Mouse (Mus musculus) hindbrain, postnatal 0 days (tissue): ENCODE results near the gene BC030867. TPM values are rescaled to one million over a fixed set of nuclear protein-coding genes. Genes with fewer than 3 reads are reported as not detected.
A peak's percentile ranks its signal among the peaks of the same experiment; 100 is the strongest.

Source experiments
- ATAC-seq: fragments of 200-750 bp; cut with Nextera tagmentation; 2 replicates; pipeline ENCODE4 v1.8.0; 2017; ENCODE audit warnings: mild to moderate bottlenecking, moderate TSS enrichment, moderate library complexity
- DNase-seq: peaks from one replicate; pipeline ENCODE4 v3.0.0-alpha.2; 2015; ENCODE audit warnings: low spot score
- H3K27ac ChIP-seq: fragments of 300-500 bp; sonication (generic); 2 replicates; pipeline ENCODE4 v1.5.1; 2014; ENCODE audit warnings: mild to moderate bottlenecking
- H3K27me3 ChIP-seq: fragments of 300-500 bp; sonication (generic); 2 replicates; pipeline ENCODE4 v1.6.1; 2014; ENCODE audit warnings: low read length, mixed read lengths; ENCODE audit not compliant: insufficient read depth
- H3K36me3 ChIP-seq: fragments of 300-500 bp; sonication (generic); 2 replicates; pipeline ENCODE4 v1.6.1; 2014; ENCODE audit warnings: low read length, mixed read lengths; ENCODE audit not compliant: insufficient read depth
- H3K4me1 ChIP-seq: fragments of 300-500 bp; sonication (generic); 2 replicates; pipeline ENCODE4 v1.6.1; 2014; ENCODE audit warnings: antibody characterized with exemption, low read length, mixed read lengths; ENCODE audit not compliant: insufficient read depth
- H3K4me2 ChIP-seq: fragments of 300-500 bp; sonication (generic); 2 replicates; pipeline ENCODE4 v1.6.1; 2014; ENCODE audit warnings: low read depth, mild to moderate bottlenecking, low read length, moderate library complexity, mixed read lengths
- H3K4me3 ChIP-seq: fragments of 300-500 bp; sonication (generic); 2 replicates; pipeline ENCODE4 v1.5.1; 2014; ENCODE audit warnings: low read length
- H3K9ac ChIP-seq: fragments of 300-500 bp; sonication (generic); replicated peaks from 2 replicates; pipeline ENCODE4 v1.6.1; 2014; ENCODE audit warnings: mild to moderate bottlenecking, low read length, moderate library complexity, mixed read lengths
- H3K9me3 ChIP-seq: fragments of 300-500 bp; sonication (generic); 2 replicates; pipeline ENCODE4 v1.6.1; 2016; ENCODE audit warnings: low read length, mixed read lengths
- CTCF ChIP-seq: IDR thresholded peaks from 2 replicates; pipeline ENCODE4 v1.5.1; 2016; ENCODE audit warnings: antibody characterized with exemption, control low read depth, low read depth
- WGBS: fragments of 180-500 bp; shearing (Covaris S2); extraction: QIAGEN DNeasy Blood & Tissue Kit; methylation state at CpG from one replicate; pipeline ENCODE4 v1.1.7; 2014; 5-methylcytosine and 5-hydroxymethylcytosine counted together
- polyA plus RNA-seq: library from polyadenylated mRNA; unstranded; fragments of >200 nt; fragmentation: Nextera tagmentation; extraction: Ambion mirVana; gene quantifications from 2 replicates; pipeline ENCODE4 v1.2.1, GENCODE M21; 2015
- total RNA-seq: library from RNA; depleted of rRNA; stranded (reverse); fragments of >200 nt; gene quantifications from 2 replicates; pipeline ENCODE4 v1.2.3, GENCODE M21; 2014

Gene BC030867
- total and polyA plus RNA-seq, 2 experiments from 2014 or later, result 2.3 to 2.4 TPM

- peak within 1 kb of the TSS; percentile 95 for H3K9ac ChIP-seq
- H3K36me3 ChIP-seq, result no peaks in the 10 kb centered on the region
- H3K4me2 ChIP-seq, result peak within 1 kb of the TSS; percentile 78
- peaks cover 33% of the 10 kb centered on the region for H3K4me1 ChIP-seq
- H3K4me3 ChIP-seq, result peak within 1 kb of the TSS; percentile 79
- DNase-seq (peak; percentile 100), ATAC-seq (peak; percentile 95)
- H3K27me3 ChIP-seq, result no peaks in the 10 kb centered on the region
- peak within 1 kb of the TSS; percentile 89 for H3K27ac ChIP-seq
- H3K9me3 ChIP-seq, result no peaks in the 10 kb centered on the region
- under 1% methylated on average over 45 of the region's 49 CpGs for WGBS
- peak; percentile 10; the same call in 1 of the 2 replicates for TF ChIP-seq CTCF
Measured at GRCm38 (mm10) chr11:102230006-102230741, 18.5 kb upstream of the BC030867 start, which contains the start of gene Hdac5. TSS of gene Hdac5 (minus strand) at chr11:102230166.

- TF ChIP-seq CTCF, result no peak
- no peak for DNase-seq
- H3K4me3 ChIP-seq, result no peak overlapping the region
Measured at GRCm38 (mm10) chr11:102236022-102236421, 12.7 kb upstream of the BC030867 start.

GRCm38 (mm10) chr11:102240636-102241035, 8.0 kb upstream of the BC030867 start:
- H3K27ac ChIP-seq, result no peak overlapping the region
- ATAC-seq (no peak), DNase-seq (no peak)
- no peak overlapping the region for H3K9ac ChIP-seq
- no peak overlapping the region for H3K4me2 ChIP-seq
- H3K36me3 ChIP-seq, result no peaks in the 10 kb centered on the region
- no peak overlapping the region for H3K4me3 ChIP-seq
- H3K9me3 ChIP-seq, result no peaks in the 10 kb centered on the region
- H3K4me1 ChIP-seq, result no peaks in the 10 kb centered on the region
- TF ChIP-seq CTCF, result no peak
- 94% methylated on average over 6 of the region's 6 CpGs for WGBS
- no peaks in the 10 kb centered on the region for H3K27me3 ChIP-seq

More at GRCm38 (mm10) chr11:102236022-102236421, 12.7 kb upstream of the BC030867 start:
- no peak overlapping the region for H3K27ac ChIP-seq
- no peaks in the 10 kb centered on the region for H3K9me3 ChIP-seq
- no peaks in the 10 kb centered on the region for H3K36me3 ChIP-seq
- 72% methylated on average over 2 of the region's 2 CpGs for WGBS
- H3K9ac ChIP-seq, result no peak overlapping the region
- no peaks in the 10 kb centered on the region for H3K4me1 ChIP-seq
- ATAC-seq, result no peak
- no peaks in the 10 kb centered on the region for H3K27me3 ChIP-seq
- no peak overlapping the region for H3K4me2 ChIP-seq

GRCm38 (mm10) chr11:102241246-102241645, 7.4 kb upstream of the BC030867 start:
- no peak for DNase-seq
- H3K9ac ChIP-seq, result no peak overlapping the region
- H3K27ac ChIP-seq, result no peak overlapping the region
- H3K9me3 ChIP-seq, result no peaks in the 10 kb centered on the region
- no peak overlapping the region for H3K4me2 ChIP-seq
- no peak for TF ChIP-seq CTCF
- H3K27me3 ChIP-seq, result no peaks in the 10 kb centered on the region
- H3K36me3 ChIP-seq, result no peaks in the 10 kb centered on the region
- H3K4me1 ChIP-seq, result no peaks in the 10 kb centered on the region
- WGBS, result 93% methylated on average over 5 of the region's 5 CpGs
- ATAC-seq, result no peak
- no peak overlapping the region for H3K4me3 ChIP-seq

- H3K9me3 ChIP-seq, result no peaks in the 10 kb centered on the region
- H3K9ac ChIP-seq, result no peak overlapping the region
- ATAC-seq (no peak), DNase-seq (no peak)
- no peak overlapping the region for H3K4me3 ChIP-seq
- H3K36me3 ChIP-seq, result no peaks in the 10 kb centered on the region
- peak; percentile 13; the same call in 1 of the 2 replicates for TF ChIP-seq CTCF
- no peak overlapping the region for H3K27ac ChIP-seq
- no peaks in the 10 kb centered on the region for H3K4me1 ChIP-seq
- 56% methylated on average over 5 of the region's 5 CpGs for WGBS
- no peaks in the 10 kb centered on the region for H3K27me3 ChIP-seq
- H3K4me2 ChIP-seq, result no peak overlapping the region
Measured at GRCm38 (mm10) chr11:102241874-102242273, 6.8 kb upstream of the BC030867 start.

- H3K27ac ChIP-seq, result peak overlapping the region; percentile 58
- no peaks in the 10 kb centered on the region for H3K36me3 ChIP-seq
- no peak for TF ChIP-seq CTCF
- ATAC-seq (peak; percentile 90), DNase-seq (peak; percentile 84)
- H3K27me3 ChIP-seq, result no peaks in the 10 kb centered on the region
- peak overlapping the region; percentile 38 for H3K4me3 ChIP-seq
- no peaks in the 10 kb centered on the region for H3K9me3 ChIP-seq
- WGBS, result under 1% methylated on average over 32 of the region's 32 CpGs
- H3K4me1 ChIP-seq, result peaks cover 3% of the 10 kb centered on the region; the same call in 1 of the 2 replicates
- peak overlapping the region; percentile 53 for H3K9ac ChIP-seq
- H3K4me2 ChIP-seq, result peak overlapping the region; percentile 74
Measured at GRCm38 (mm10) chr11:102244926-102245449, 3.7 kb upstream of the BC030867 start.
